Mouse (Mus musculus): ENCODE measurements at regions not wholly inside any gene's neighbourhood (a gene's known extent, or its start where the extent isn't known, plus 50 kb on each side); places are given as distances from the start of the nearest gene placed in this dataset.

GRCm38 (mm10) chr4:154726636-154727045, 59.0 kb upstream of the Actrt2 start:
- DNase-seq (ENCODE audit: low read depth, low spot score) = no peak

GRCm38 (mm10) chr4:154727945-154728344, 60.3 kb upstream of the Actrt2 start:
- DNase-seq (ENCODE audit: low read depth, low spot score) = no peak

GRCm38 (mm10) chr4:154730646-154731045, 63.0 kb upstream of the Actrt2 start:
- no peak for DNase-seq (ENCODE audit: low read depth, low spot score)

GRCm38 (mm10) chr4:154731345-154731744, 63.7 kb upstream of the Actrt2 start:
- no peak for DNase-seq (ENCODE audit: low read depth, low spot score)

- no peak for DNase-seq (ENCODE audit: low read depth, low spot score)
Observed at GRCm38 (mm10) chr4:154736071-154736470, 68.4 kb upstream of the Actrt2 start.

- DNase-seq (ENCODE audit: low read depth, low spot score) = no peak
Observed at GRCm38 (mm10) chr4:154741123-154741890, 73.6 kb upstream of the Actrt2 start.

GRCm38 (mm10) chr4:154746323-154747005, 78.8 kb upstream of the Actrt2 start:
- no peak for DNase-seq (ENCODE audit: low read depth, low spot score)

GRCm38 (mm10) chr4:154747006-154747343, 79.3 kb upstream of the Actrt2 start:
- DNase-seq (ENCODE audit: low read depth, low spot score) = no peak

GRCm38 (mm10) chr4:154749160-154749559, 81.5 kb upstream of the Actrt2 start:
- peak; percentile 9 for DNase-seq (ENCODE audit: low read depth, low spot score)

GRCm38 (mm10) chr4:154749996-154750395, 82.3 kb upstream of the Actrt2 start:
- DNase-seq (ENCODE audit: low read depth, low spot score) = no peak

- DNase-seq (ENCODE audit: low read depth, low spot score) = no peak
Observed at GRCm38 (mm10) chr4:154750440-154751107, 82.9 kb upstream of the Actrt2 start.

- no peak for DNase-seq (ENCODE audit: low read depth, low spot score)
Observed at GRCm38 (mm10) chr4:154754445-154754844, 82.8 kb upstream of the Ttc34 start.

GRCm38 (mm10) chr4:154756740-154757446, 80.4 kb upstream of the Ttc34 start:
- DNase-seq (ENCODE audit: low read depth, low spot score) = no peak

- no peak for DNase-seq (ENCODE audit: low read depth, low spot score)
Observed at GRCm38 (mm10) chr4:154759881-154760280, 77.4 kb upstream of the Ttc34 start.

GRCm38 (mm10) chr4:154764238-154764637, 73.0 kb upstream of the Ttc34 start:
- no peak for DNase-seq (ENCODE audit: low read depth, low spot score)

- DNase-seq (ENCODE audit: low read depth, low spot score) = no peak
Observed at GRCm38 (mm10) chr4:154766158-154766557, 71.1 kb upstream of the Ttc34 start.

GRCm38 (mm10) chr4:154771330-154772076, 65.8 kb upstream of the Ttc34 start:
- DNase-seq (ENCODE audit: low read depth, low spot score) = no peak

GRCm38 (mm10) chr4:154772077-154772462, 65.2 kb upstream of the Ttc34 start:
- no peak for DNase-seq (ENCODE audit: low read depth, low spot score)

GRCm38 (mm10) chr4:154773830-154774229, 63.4 kb upstream of the Ttc34 start:
- no peak for DNase-seq (ENCODE audit: low read depth, low spot score)

- DNase-seq (ENCODE audit: low read depth, low spot score) = no peak
Observed at GRCm38 (mm10) chr4:154774332-154774731, 62.9 kb upstream of the Ttc34 start.

- no peak for DNase-seq (ENCODE audit: low read depth, low spot score)
Observed at GRCm38 (mm10) chr4:154778818-154779217, 58.4 kb upstream of the Ttc34 start.

Data from retina, adult 2 months (tissue).